Mouse (Mus musculus) brown adipose tissue, adult 24 weeks (tissue): ENCODE data around the gene Stim1. TPM values are rescaled to one million over a fixed set of nuclear protein-coding genes. Genes with fewer than 3 reads are reported as not detected.
A peak's percentile ranks its signal among the peaks of the same experiment; 100 is the strongest.

Source experiments
- H3K27ac ChIP-seq: fragments of 200-500 bp; replicated peaks from 2 replicates; pipeline ENCODE4 v1.5.1; 2012; ENCODE audit warnings: low read depth, mild to moderate bottlenecking, low read length
- H3K4me1 ChIP-seq: fragments of 200-500 bp; 2 replicates; pipeline ENCODE4 v1.6.1; 2012; ENCODE audit warnings: low read length, mixed read lengths; ENCODE audit not compliant: control insufficient read depth, insufficient read depth, insufficient read length
- H3K4me3 ChIP-seq: fragments of 200-500 bp; 2 replicates; pipeline ENCODE4 v1.5.1; 2012; ENCODE audit warnings: low read depth, mild to moderate bottlenecking, low read length, moderate library complexity; ENCODE audit not compliant: insufficient read depth
- polyA plus RNA-seq: library from polyadenylated mRNA; stranded (reverse); fragments of >200 nt; gene quantifications from 2 replicates; pipeline ENCODE4 v1.2.4, GENCODE M21; 2012; ENCODE audit not compliant: missing spikeins, insufficient read depth, insufficient read length

Stim1 gene
- polyA plus RNA-seq, 1 experiment, result 52.6 TPM

- H3K4me1 ChIP-seq, result peaks cover 4% of the 10 kb centered on the region; the same call in 1 of the 2 replicates
- H3K4me3 ChIP-seq, result no peak overlapping the region
- no peak overlapping the region; the same call in 1 of the 2 replicates for H3K27ac ChIP-seq
These were observed 71.3 kb downstream of the Stim1 start for GRCm38 (mm10) chr7:102338956-102339355.

- no peak overlapping the region for H3K4me3 ChIP-seq
- peak overlapping the region; percentile 65 for H3K27ac ChIP-seq
- H3K4me1 ChIP-seq, result peaks cover 9% of the 10 kb centered on the region; the same call in 1 of the 2 replicates
These were observed 78.3 kb downstream of the Stim1 start for GRCm38 (mm10) chr7:102345893-102346292.

GRCm38 (mm10) chr7:102347327-102347726, 79.7 kb downstream of the Stim1 start:
- Histone ChIP-seq H3K4me1 (peaks cover 11% of the 10 kb centered on the region; the same call in 1 of the 2 replicates), H3K27ac (0 out of 2 replicates have a peak overlapping the region, but pooled peaks have one; percentile 36), H3K4me3 (no peak overlapping the region)

GRCm38 (mm10) chr7:102348681-102349080, 81.1 kb downstream of the Stim1 start:
- H3K4me1 ChIP-seq, result peaks cover 11% of the 10 kb centered on the region; the same call in 1 of the 2 replicates
- peak overlapping the region; percentile 28 for H3K27ac ChIP-seq

GRCm38 (mm10) chr7:102349236-102349635, 81.6 kb downstream of the Stim1 start:
- H3K27ac ChIP-seq, result peak overlapping the region; percentile 10; the same call in 1 of the 2 replicates
- H3K4me3 ChIP-seq, result no peak overlapping the region
- H3K4me1 ChIP-seq, result peaks cover 11% of the 10 kb centered on the region; the same call in 1 of the 2 replicates

More at GRCm38 (mm10) chr7:102348681-102349080, 81.1 kb downstream of the Stim1 start:
- H3K4me3 ChIP-seq, result no peak overlapping the region

- no peak overlapping the region for H3K27ac ChIP-seq
These were observed 85.8 kb downstream of the Stim1 start for GRCm38 (mm10) chr7:102353420-102353819.

GRCm38 (mm10) chr7:102358124-102358523, 90.5 kb downstream of the Stim1 start:
- no peak overlapping the region for H3K4me3 ChIP-seq
- H3K4me1 ChIP-seq, result no peaks in the 10 kb centered on the region
- H3K27ac ChIP-seq, result no peak overlapping the region

More at GRCm38 (mm10) chr7:102353420-102353819, 85.8 kb downstream of the Stim1 start:
- Histone ChIP-seq H3K4me3 (no peak overlapping the region), H3K4me1 (peaks cover 5% of the 10 kb centered on the region; the same call in 1 of the 2 replicates)

- Histone ChIP-seq H3K27ac (no peak overlapping the region), H3K4me3 (no peak overlapping the region), H3K4me1 (no peaks in the 10 kb centered on the region)
These were observed 93.7 kb downstream of the Stim1 start for GRCm38 (mm10) chr7:102361297-102361696.

- Histone ChIP-seq H3K4me3 (no peak overlapping the region), H3K27ac (no peak overlapping the region), H3K4me1 (no peaks in the 10 kb centered on the region)
These were observed 96.2 kb downstream of the Stim1 start for GRCm38 (mm10) chr7:102363853-102364252.

- no peak overlapping the region for H3K27ac ChIP-seq
- H3K4me3 ChIP-seq, result no peak overlapping the region
- H3K4me1 ChIP-seq, result no peaks in the 10 kb centered on the region
These were observed 102.1 kb downstream of the Stim1 start for GRCm38 (mm10) chr7:102369661-102370060.

- Histone ChIP-seq H3K27ac (no peak overlapping the region), H3K4me3 (no peak overlapping the region), H3K4me1 (no peaks in the 10 kb centered on the region)
These were observed 102.9 kb downstream of the Stim1 start for GRCm38 (mm10) chr7:102370526-102370925.

- H3K27ac ChIP-seq, result no peak overlapping the region
- peaks cover 7% of the 10 kb centered on the region for H3K4me1 ChIP-seq
- no peak overlapping the region for H3K4me3 ChIP-seq
These were observed 105.9 kb downstream of the Stim1 start for GRCm38 (mm10) chr7:102373382-102374072.

- Histone ChIP-seq H3K4me3 (no peak overlapping the region), H3K27ac (no peak overlapping the region), H3K4me1 (peaks cover 4% of the 10 kb centered on the region; the same call in 1 of the 2 replicates)
These were observed 115.6 kb downstream of the Stim1 start for GRCm38 (mm10) chr7:102383221-102383620.

- 0 out of 2 replicates have a peak, but pooled peaks cover 5% of the 10 kb centered on the region for H3K4me1 ChIP-seq
- no peak overlapping the region for H3K4me3 ChIP-seq
- no peak overlapping the region for H3K27ac ChIP-seq
These were observed 118.4 kb downstream of the Stim1 start for GRCm38 (mm10) chr7:102385973-102386372.

- Histone ChIP-seq H3K27ac (peak overlapping the region; percentile 54; the same call in 1 of the 2 replicates), H3K4me3 (no peak overlapping the region), H3K4me1 (0 out of 2 replicates have a peak, but pooled peaks cover 5% of the 10 kb centered on the region)
These were observed 121.5 kb downstream of the Stim1 start for GRCm38 (mm10) chr7:102389082-102389481.

GRCm38 (mm10) chr7:102393898-102394297, 126.3 kb downstream of the Stim1 start:
- peaks cover 5% of the 10 kb centered on the region for H3K4me1 ChIP-seq
- H3K27ac ChIP-seq, result no peak overlapping the region
- no peak overlapping the region for H3K4me3 ChIP-seq
